Mouse (Mus musculus) cerebellum, adult 18-20 months (tissue): ENCODE measurements around the gene Mlx.

Experiments used
- DNase-seq, 2 experiments: peaks; one replicate each; pipeline ENCODE4 v3.0.0; 2021

Gene Mlx

DNA sequence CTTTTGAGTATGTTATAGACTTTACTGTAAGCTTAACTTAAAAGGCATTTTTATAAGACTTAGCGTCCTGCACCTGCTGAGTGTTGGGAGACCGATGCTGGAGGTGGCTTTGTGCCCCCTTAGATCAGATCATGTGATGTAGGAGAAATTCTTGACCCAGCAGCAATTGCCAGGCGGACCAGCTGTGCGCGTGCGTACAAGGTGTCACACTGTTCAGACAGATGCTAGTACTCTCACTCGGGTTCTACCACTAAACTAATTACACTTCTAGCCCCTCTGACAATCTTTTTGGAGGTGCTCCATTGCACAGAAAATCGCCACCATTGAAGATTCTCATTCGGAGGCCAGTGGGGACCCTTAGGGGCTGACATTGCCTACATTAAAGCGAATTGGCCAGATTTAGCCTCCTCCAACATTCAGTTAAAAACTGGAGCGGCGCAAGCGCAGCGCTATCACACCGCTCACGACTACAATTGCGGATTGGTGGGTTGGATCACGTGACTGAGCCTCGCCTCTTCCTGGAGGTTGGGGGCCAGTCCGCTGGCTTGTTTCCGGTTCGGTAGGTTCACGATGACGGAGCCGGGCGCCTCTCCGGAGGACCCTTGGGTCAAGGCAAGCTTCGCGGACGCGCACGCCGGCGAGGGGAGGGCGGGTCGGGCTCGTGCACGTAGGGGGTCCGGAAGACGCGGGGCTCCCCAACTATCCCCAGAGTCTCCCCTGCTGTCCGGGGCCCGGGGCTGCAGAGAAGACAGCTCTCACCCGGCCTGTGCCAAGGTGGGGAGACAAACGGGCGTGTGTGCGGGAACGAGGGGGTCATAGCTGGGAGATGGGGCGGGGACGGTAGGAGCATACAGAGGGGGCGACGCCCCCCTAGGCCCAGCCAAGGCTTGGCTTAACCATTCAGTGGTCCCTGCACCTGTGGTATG lies at the start of gene Mlx:
Gene Mlx, plus strand, starts transcription at position 522 of the 926 bp plus-strand sequence.
- peak; percentile 89 to 93 for DNase-seq

DNA sequence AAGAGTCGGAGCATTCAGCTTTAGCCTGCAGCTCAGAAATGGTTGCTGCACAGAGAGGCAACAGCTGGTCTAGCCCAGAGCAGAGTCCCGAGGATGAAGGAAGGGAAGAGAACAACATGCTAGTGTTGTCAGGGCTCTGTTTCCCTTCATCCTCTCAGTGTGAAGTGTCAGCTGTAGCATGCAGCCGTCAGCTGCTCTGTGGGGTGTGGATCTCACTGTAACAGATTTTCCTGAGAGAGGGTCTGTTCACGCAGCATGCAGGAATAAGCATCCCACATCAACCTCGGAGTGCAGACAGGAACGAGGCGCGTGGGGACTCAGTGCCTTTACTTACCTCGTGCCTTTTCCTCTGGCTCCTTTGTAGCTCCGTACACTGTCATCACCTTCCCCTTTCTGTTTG lies 49.3 kb upstream of the Mlx start:
- DNase-seq = no peak

DNA sequence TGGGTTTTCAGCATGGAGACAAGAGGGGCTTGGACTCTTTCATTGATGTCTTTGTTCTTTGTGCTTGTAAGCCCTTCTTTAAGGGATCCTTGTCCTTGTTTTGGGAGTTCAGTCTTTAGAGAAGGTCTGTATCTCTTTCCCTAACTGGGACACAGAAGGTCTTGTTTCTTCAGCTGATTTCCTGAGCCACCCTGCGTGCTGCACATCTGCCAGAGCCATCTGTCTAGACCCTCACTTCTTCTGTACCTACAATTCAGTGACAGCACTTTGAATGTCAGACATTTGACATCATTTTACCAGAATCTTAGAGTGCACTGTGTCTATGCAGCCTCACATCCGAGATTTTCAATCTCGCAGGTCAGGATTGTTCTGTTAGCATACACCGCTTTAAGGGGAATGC lies 41.3 kb upstream of the Mlx start:
- DNase-seq = no peak

DNA sequence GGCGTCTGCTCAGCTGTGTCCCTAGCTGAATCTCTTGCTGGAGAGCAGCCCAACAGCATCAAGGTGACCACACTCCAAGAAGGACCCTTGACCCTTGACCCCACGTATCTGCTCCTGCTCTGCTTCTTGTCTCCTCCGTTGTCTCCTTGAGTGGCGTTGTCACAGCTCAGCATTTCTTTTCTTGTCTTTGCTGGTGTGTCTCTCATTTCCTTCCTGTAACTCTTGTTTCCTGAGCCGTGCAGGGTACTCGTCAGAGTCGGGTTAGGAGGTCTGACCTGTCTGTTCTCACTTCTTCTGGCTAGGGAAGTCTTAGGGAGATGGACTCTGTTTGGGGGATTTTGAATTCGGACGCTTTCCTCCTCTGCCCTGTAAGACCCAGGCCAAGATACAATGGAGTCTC lies 40.6 kb upstream of the Mlx start:
- no peak for DNase-seq

DNA sequence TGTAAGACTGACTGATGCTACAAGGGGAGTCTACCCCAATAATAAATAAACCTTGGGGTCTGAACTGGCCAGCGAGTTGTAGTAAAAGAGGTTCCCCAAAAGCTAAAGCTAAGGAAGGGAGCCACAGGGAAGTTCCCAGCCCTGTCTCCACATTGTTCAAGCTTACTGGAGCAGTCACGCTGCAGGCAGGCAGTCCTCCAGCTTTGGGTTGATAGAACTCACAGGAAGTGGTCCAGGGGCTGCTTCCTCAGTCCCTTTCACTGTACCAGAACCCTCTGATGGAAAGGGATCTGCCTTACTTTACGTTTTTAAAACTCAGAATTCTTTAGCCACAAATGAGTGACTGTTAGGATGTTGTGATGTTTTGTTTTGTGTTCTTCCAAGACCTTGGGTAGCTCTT lies 39.6 kb upstream of the Mlx start:
- no peak for DNase-seq

DNA sequence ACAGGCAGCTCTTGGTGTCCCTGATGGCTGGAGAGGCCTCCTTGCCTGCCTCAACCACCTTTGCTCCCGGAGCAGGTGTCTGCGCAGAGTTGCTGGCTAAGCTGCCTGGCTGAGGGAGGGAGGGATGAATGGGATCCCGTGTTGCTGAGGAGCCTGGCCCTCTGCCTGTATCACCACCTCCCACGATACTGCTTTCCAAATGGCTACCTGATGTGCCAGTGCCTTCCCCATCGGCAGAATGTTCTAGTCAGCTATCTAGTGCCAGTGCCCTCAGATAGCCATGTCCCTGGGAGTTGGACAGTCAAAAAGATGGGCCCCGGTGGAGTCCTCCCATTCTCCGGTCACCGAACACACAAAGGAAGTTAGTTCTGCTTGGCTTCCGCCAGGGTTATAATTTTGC lies 36.7 kb upstream of the Mlx start:
- DNase-seq = peak; percentile 72 to 79

DNA sequence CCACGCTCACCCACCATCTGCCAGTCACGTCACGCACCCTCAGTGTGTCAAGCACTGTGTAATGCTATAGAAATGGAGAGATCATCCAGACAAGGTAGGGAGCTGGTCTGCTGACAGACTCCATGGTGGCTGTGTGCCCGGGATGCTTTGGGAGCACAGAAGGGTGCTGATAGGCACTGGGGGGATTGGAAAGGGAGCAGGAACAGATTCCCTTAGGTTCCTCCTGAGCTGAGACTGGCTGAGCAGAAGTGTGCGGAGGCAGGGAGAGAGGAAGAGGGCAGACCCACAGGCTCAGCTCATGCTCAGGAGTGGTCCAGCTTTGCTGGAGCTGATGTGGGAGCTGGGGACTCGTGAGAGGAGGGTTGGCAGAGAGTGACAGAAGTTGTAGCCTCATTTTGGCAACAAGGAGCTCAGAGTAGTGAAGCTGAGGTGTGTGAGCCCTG lies 36.0 kb upstream of the Mlx start:
- peak; percentile 59 to 60 for DNase-seq

DNA sequence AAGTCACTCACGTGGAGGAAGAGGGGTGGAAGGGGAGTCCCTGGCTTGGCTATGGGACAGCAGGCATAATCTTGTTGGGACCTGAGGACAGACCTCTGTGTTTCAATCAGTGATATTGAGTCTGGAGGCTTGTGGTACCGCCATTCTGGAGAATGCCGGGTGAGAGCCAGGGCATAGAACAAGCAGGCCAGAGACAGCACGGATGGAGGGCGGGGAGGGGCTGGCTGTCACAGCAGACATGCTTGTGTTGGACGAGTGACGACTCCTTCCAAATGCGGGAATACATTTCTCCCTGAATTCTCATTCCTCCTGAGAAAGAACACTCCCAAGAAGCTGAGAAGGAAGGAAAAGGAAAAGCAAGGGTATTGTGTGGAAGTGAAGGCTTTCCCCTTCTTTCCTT lies 35.5 kb upstream of the Mlx start:
- DNase-seq = peak in 1 of 2 experiments; percentile 48

DNA sequence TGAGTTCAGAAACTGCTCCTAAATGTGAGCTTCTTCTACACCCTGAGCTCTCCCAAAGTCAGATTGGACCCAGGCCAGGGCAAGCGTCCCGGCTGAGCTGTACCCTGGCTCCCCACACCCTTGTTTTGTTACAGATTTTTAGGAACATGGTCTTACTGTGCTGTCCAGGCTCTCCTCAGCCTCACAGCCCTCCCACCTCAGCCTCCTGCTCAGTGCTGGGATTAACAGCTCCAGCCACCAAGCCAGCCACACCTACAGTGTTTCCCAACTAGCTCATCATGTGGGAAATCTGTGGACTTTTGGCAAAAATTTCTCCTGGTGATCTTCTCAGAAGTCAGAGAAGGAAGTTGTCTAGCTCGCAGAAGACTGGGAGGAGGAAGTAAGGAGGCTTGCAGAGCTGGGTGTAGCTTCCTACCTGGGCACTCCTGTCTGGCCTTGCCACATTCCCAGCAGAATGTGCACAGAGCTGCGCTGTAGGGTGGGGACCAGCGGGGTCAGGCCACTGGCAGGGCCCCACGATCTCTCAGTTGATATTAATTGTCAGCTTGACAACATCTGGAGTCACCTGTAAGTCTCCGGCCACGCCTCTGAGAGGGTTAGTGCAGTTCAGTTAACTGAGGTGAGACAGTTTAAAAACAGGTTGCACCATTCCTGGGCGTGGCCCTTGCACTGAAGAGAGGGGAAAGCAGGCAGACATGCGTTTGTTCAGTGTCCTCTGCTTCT lies 34.2 kb upstream of the Mlx start:
- DNase-seq = peak in 1 of 2 experiments; percentile 12

DNA sequence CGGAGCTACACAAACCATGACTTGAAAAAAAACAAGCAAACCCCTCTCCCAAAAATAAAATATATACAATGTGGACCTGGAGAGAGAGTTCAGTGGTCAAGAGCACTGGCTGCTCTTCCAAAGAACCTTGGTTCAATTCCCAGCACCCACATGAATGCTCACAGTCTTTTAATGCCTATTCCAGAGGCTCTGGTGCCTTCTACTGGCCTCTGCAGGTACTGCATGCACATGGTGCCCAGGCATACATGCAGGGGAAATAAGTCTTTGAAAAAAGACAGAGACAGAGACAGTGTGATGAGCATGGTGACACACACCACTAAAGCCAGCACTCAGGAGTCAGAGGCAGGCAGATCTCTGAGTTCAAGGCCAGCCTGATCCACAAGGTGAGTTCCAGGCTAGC lies 33.1 kb upstream of the Mlx start:
- DNase-seq = no peak

DNA sequence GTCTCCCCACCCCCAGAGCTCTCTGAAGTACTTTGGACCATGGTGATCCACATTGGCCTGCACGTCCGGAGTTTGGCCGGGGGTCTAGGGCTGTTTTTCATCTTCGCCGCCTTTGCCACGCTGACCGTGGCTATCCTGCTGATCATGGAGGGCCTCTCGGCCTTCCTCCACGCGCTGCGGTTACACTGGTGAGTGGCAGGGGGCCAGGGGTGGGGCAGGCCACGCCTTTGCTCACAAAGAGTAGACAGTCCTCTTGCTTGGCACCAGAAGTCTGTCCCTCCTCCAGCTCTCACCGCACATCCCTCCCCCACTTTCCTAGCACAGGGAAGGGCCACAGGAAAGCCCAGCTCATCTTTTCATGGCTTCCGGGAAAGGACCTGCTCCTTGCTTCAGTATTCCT lies 31.7 kb upstream of the Mlx start:
- DNase-seq = peak in 1 of 2 experiments; percentile 11

DNA sequence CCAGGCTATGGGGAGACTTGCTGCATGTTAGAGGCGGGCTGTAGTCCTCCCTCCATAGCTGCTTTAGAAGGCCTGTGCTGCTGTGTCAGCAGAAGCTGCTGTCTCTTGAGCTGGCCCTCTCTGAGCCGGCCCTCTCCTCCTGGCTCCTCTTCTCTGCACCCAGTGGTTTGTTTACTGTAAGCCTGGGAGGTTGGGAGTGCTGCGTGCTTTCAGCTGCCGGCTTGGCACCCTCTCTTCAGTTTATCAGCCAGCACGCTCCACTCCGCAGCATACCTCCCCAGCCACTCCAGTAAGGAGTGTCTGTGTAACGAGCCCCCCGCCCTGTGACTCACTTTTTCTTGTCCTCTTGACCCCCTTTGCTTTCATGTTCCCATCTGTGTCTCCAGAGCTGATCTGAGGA lies 30.2 kb upstream of the Mlx start:
- no peak for DNase-seq

DNA sequence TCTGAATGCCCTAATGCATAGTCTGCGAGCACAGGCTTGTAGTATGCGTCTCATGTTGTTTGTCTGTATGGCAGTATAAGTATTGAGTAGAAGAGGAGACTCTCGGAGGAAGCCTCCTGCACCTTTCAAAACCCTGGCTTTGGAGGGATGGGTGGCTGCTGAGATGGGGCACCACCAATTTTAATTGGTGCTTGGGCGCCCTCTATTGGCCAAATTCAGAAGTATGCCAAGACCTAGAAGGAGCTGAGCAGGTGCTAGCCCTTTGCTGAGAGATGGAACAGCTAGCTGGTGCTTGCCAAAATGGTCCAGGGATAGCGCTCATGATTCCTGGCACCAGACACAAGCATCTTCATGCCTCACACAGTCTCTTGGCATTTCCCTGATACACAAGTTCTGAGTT lies 29.2 kb upstream of the Mlx start:
- DNase-seq = peak; percentile 92 to 93

DNA sequence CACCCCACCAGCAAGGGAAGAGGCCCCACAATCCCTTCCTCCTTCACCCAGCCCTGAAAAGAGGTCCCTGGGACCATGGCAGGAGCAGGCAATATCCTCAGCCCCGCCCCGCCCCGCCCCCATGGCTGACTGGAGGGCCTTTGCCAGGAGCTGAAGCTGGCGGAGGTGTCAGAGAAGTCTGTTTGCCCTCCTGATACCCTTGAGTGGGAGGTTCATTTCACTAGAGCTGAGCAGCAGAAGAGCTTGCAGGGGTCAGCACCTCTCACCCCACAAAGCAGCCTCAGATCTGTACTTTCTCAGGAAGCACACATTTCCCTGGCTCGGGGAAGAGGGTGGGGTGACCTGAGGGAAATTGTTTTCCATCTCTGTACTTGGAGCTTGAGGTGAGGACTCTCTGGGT lies 28.4 kb upstream of the Mlx start:
- DNase-seq = no peak

DNA sequence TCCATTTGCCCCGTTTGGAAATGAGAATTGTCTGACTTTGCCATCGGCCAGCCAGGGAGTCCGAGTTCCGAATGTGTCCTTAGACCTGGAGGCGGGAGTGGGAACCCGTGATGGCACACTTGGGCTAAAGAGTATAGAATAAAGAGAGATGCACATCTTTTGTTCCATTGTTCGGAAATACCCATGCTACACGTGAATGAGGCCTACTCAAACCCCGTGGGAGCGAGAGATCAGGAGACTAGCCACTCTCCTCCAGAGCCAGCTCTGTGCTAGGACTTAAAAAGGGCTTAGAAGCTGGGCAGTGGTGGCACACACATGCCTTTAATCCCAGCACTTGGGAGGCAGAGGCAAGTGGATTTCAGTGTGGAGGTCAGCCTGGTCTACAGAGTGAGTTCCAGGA lies 27.6 kb upstream of the Mlx start:
- no peak for DNase-seq

DNA sequence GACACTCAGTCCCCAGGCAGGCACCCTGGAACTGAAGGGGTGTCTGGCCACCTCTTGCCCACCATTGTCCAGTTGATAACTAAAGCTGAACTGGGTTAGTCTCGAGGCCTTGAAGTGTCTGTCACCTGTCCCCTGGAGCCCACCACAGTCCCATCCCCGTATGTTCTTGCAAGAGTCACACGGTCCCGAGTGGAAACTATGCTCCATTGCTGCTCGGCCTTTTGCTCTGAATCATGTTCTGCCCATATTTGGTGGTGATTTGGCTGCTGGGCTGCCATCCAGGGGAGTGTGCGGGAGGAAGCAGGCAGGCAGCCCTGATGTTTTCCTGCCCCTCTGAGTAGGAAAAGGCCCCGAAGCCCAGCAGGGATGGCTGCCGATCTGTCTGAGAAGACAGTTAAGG lies 27.0 kb upstream of the Mlx start:
- DNase-seq = peak; percentile 65 to 66

DNA sequence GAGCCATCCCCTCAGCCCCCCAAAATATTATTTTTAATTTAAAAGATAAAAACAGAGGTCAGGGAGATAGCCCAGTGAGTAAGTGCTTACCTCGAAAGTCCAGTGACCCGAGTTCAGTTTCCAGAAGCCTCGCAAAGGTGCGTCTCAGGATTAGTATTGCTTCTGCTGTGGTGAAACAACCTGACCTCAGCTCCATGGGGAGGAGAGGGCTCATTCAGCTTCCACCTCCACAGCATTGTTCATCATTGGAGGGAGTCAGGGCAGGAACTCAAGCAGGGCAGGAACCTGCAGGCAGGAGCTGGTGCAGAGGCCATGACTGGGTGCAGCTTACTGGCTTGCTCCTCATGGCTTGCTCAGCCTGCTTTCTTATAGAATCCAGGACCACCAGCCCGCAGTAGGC lies 26.0 kb upstream of the Mlx start:
- no peak for DNase-seq

DNA sequence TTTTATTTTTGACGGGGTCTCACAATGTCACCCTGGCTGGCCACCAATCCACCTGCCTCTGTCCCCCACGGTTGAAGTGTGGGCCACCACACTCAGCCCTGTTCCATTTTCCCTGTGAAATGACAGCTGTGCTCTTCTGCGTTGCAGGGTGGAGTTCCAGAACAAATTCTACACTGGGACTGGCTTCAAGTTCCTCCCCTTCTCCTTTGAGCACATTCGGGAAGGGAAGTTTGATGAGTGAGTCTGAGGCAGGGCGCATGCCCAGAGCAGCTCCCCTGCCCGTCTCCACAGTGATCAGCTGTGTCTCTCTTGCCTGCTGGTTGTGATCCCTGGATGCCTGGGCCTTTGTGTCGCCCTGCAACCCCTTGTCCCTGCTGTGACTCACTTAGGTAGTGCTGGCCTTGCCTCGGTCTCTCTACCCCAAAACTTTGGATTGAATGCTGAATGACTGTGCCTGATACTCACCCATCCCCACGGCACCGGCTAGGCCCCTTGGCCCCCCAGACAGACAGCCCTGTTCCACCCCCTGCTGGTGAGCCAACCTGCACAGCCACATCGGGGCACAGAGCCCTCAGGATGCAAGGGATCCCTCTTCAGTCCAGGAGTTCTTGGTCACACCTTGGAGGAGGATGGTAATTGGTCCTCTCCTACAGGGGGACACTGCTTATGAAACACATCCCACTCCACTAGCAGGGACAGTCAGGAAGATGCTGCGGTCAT lies 24.8 kb upstream of the Mlx start:
- no peak for DNase-seq

DNA sequence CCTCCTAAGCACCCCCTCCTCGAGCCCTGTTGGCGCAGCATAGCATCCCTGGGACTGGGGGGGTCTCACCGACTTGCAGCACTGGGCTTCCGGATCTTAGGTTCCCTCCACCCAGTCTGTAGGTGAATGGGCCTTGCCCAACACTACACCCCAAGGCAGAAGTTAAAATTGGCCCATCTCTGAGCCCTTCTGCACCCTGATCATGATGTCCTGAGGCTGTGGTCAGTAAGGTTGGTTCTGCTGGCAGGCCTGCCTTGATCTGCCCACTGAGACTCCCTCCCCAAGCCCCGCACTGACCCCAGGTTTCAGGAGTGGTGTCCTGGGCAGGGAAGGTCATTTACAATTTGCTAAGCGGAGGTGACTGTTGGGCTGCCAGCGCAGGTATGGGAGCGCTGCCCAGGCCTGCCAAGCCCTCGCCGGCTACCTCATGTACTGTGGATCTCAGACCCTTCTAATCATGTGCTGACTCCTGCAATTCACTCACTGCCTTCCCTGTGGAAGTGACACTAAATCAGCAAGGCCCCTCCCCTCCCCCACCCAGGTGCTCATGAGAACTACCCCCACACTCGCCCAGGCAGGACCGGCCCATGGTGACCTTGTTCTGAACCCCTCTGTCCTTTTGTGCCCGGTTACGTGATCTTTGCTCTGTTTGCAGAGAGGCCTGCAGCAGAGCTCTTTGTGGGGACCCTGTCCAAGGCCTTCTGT lies 24.0 kb upstream of the Mlx start:
- no peak for DNase-seq

DNA sequence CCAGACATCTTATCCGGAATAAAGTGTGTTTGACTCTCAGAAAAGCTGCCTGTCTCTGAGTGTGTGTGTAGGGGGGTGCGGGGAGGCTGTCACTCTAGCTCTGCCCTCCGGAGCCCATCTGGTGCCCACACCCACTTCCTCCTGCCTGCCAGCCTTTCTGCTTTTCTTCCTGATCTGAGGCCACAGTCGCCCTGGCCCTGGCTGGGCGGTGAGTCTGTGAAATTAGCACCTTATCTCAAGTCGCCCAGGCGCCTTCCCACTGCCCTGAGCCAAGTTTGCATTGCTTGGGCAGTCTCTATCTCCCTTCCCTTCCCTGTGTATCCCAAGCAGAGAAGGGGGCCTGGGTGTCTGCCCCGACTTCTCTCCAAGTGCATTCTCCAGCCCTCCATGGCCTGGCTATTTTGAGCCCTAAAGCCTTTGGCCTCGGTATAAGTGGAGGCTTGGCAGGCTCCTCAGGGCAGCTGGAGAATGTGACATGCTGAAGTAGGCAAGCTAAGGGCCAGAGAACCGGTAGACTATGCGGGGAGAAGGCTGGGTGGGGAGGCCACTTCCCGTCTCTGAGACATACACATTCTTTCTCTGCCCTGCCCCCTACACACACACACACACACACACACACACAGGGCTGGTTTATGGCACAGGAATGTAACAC lies 23.3 kb upstream of the Mlx start:
- DNase-seq = peak; percentile 65 to 70

DNA sequence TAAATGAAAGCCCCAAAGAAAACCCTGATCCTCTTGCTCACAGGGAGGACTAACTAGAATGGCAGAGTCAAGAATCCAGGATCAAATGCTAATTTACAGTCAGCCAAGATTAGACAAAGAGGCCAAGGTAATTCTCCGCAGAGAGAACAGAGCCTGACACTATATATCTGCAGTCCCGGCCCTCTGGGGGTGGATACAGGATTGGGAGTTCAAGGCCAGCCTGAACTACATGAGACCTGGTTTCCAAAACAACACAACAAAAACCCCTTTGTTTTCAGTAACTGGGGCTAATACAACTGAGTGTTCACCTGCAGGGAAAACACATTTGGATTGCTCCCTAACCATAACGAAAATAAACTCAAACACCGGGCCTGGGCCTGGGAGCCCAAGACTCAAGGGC lies 22.6 kb upstream of the Mlx start:
- no peak for DNase-seq

DNA sequence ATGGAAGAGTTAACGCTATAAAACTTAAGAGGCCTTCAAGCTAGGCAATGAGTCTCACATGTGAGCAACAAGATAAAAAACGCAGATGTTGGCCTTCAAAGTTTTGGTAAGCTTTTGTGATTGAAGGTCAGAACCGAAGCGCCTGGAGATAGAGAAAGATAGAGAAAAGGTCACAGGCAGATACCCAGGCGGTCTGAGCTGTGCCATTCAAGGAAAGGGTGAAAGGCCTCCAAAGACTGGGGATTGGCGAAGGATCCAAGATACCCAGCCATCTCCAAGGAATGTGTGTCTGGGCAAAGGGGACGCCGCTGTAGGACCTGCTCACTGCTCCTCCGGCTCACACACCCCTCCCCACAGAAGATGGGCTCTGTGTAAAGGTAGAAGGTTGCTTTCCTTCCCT lies 22.1 kb upstream of the Mlx start:
- no peak for DNase-seq
